Comparison of ENCODE assay signal across 8 mouse cellular contexts in the genomic region with DNA sequence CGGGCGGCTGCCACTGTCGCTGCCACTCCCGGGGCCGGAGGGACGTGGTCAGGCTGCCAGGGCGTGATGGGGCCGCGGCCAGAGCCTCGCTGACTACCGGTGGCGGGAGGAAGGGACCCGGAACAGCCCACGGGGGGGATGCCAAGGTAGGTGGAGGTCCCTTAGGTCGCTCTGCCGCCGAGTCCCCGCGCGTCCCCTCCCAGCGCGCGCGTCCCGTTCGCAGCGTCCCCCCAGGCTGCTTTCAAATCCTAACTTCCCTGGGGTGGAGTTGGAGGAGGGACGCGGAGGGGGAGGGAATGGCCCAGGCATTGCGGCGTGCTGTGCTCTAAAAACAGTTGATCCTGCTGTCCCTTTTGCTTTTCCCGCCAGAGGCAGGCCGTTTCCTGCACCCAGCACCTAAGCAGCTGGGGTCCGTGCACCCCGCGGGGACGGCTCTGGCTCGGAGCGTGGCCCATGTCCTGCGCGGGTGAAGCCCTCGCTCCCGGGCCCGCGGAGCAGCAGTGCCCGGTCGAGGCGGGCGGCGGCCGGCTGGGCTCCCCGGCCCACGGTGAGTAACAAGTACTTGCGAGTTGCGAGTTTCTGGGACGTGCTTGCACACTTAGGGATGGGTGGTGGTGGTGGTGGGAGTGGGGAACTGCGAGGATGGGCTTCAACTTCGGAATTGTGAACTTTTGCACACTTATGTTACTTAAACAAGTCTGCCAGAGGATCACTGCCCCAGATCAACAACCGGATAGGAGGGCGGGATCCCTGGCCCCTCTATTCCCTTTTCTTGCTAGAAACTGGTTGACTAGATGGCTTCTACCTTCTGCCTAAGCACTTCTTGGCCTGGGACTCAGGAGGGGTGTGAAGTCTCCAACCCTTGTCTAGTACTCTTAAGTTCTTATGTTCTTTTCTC. TPM values are rescaled to one million over a fixed set of nuclear protein-coding genes. Genes with fewer than 3 reads are reported as not detected.
A peak's percentile ranks its signal among the peaks of the same experiment; 100 is the strongest.
DNase-seq lines count a peak whose midpoint lies in the region; ATAC-seq lines count a peak whose summit lies in the region.

No protein-coding gene starts in this region.

- no peaks in the 10 kb centered on the region for H3K27me3 ChIP-seq in intestine, embryonic 15.5 days (replicated peaks)
- H3K27me3 ChIP-seq in liver, embryonic 15.5 days, result peaks cover 12% of the 10 kb centered on the region
- H3K27me3 ChIP-seq in neural tube, embryonic 11.5 days (ENCODE audit: control insufficient read depth, insufficient read depth, low read length), result peaks cover 3% of the 10 kb centered on the region; the same call in 1 of the 2 replicates

- H3K4me3 ChIP-seq in intestine, embryonic 15.5 days (replicated peaks), result peak overlapping the region; percentile 76
- H3K4me3 ChIP-seq in liver, embryonic 15.5 days (replicated peaks), result peak overlapping the region; percentile 61
- peak overlapping the region; percentile 66 for H3K4me3 ChIP-seq in neural tube, embryonic 11.5 days (ENCODE audit: low read depth, low read length)

- WGBS in intestine, embryonic 15.5 days, result under 1% methylated on average over 60 of the region's 60 CpGs
- WGBS in liver, embryonic 15.5 days (ENCODE audit: insufficient replicate concordance), result under 1% methylated on average over 60 of the region's 60 CpGs
- WGBS in neural tube, embryonic 11.5 days, result under 1% methylated on average over 54 of the region's 60 CpGs

- ATAC-seq in frontal cortex, adult (ENCODE audit: low TSS enrichment), result peak; percentile 71
- peak; percentile 76 for ATAC-seq in granulocyte monocyte progenitor cell, adult 5-6 weeks (replicated peaks; ENCODE audit: poor library complexity, severe bottlenecking)
- ATAC-seq in intestine, embryonic 15.5 days, result peak; percentile 84
- ATAC-seq in liver, embryonic 15.5 days (ENCODE audit: insufficient read depth), result peak; percentile 66
- ATAC-seq in neural tube, embryonic 11.5 days (ENCODE audit: insufficient read depth, low FRiP score, low TSS enrichment), result peak; percentile 74

- no peaks in the 10 kb centered on the region for H3K36me3 ChIP-seq in intestine, embryonic 15.5 days
- H3K36me3 ChIP-seq in liver, embryonic 15.5 days (replicated peaks), result no peaks in the 10 kb centered on the region
- no peaks in the 10 kb centered on the region for H3K36me3 ChIP-seq in neural tube, embryonic 11.5 days (ENCODE audit: control insufficient read depth, insufficient read depth, low read length)

- DNase-seq in frontal cortex, adult 2 months (ENCODE audit: extremely low spot score in 1 of 2, low spot score in 1 of 2), result no peak
- DNase-seq in cerebellum, postnatal 36 days, result peak; percentile 14 to 21
- DNase-seq in neural tube, embryonic 11.5 days (ENCODE audit: low spot score), result peak; percentile 61
- peak; percentile 13 for DNase-seq in testis, postnatal 14 days (ENCODE audit: low spot score)

- no peaks in the 10 kb centered on the region for H3K4me1 ChIP-seq in intestine, embryonic 15.5 days (replicated peaks)
- no peaks in the 10 kb centered on the region for H3K4me1 ChIP-seq in liver, embryonic 15.5 days (replicated peaks)
- H3K4me1 ChIP-seq in neural tube, embryonic 11.5 days (ENCODE audit: control insufficient read depth, insufficient read depth, low read length), result no peaks in the 10 kb centered on the region

- peak overlapping the region; percentile 84 for H3K27ac ChIP-seq in intestine, embryonic 15.5 days
- H3K27ac ChIP-seq in liver, embryonic 15.5 days (replicated peaks), result 0 out of 2 replicates have a peak overlapping the region, but pooled peaks have one; percentile 38
- H3K27ac ChIP-seq in neural tube, embryonic 11.5 days (ENCODE audit: low read depth, low read length), result no peak overlapping the region

- no peaks in the 10 kb centered on the region for H3K9me3 ChIP-seq in intestine, embryonic 15.5 days
- no peaks in the 10 kb centered on the region for H3K9me3 ChIP-seq in liver, embryonic 15.5 days (replicated peaks)
- no peaks in the 10 kb centered on the region for H3K9me3 ChIP-seq in neural tube, embryonic 11.5 days (ENCODE audit: control insufficient read depth, low read length)

- H3K4me2 ChIP-seq in intestine, embryonic 15.5 days (replicated peaks), result peak overlapping the region; percentile 84
- H3K4me2 ChIP-seq in liver, embryonic 15.5 days, result peak overlapping the region; percentile 58
- H3K4me2 ChIP-seq in neural tube, embryonic 11.5 days (ENCODE audit: low read depth), result peak overlapping the region; percentile 97

- peak overlapping the region; percentile 79 for H3K9ac ChIP-seq in intestine, embryonic 15.5 days
- H3K9ac ChIP-seq in liver, embryonic 15.5 days, result peak overlapping the region; percentile 46
- H3K9ac ChIP-seq in neural tube, embryonic 11.5 days (ENCODE audit: low read length), result peak overlapping the region; percentile 77

RNA-seq across cellular contexts. Expression of a gene that starts 0.6 kb away (rescaled TPM):
- polyA plus RNA-seq in frontal cortex, adult 2 months (2012; rRNA removed), result 3.4 and 3.6 TPM in 2 replicates
- 10.8 and 13.3 TPM in 2 replicates for total RNA-seq in granulocyte monocyte progenitor cell, adult 5-6 weeks (2014; fragmentation: Nextera tagmentation)
- 8.7 and 15.6 TPM in 2 replicates for total RNA-seq in granulocyte monocyte progenitor cell, adult 5-6 weeks (2017)
- 4.1 and 4.5 TPM in 2 replicates for polyA plus RNA-seq in intestine, embryonic 15.5 days (2015; fragmentation: Nextera tagmentation; extraction: Ambion mirVana)
- 0.84 and 1.1 TPM in 2 replicates for polyA plus RNA-seq in liver, embryonic 15.5 days (2015; fragmentation: Nextera tagmentation; extraction: Ambion mirVana)
- polyA plus RNA-seq in neural tube, embryonic 11.5 days (2014; fragmentation: Nextera tagmentation; extraction: Ambion mirVana), result 4.0 and 5.1 TPM in 2 replicates

Comparison
In these comparisons a context has a peak if more than half of its experiments do, and no peak if none do; other contexts are left out.
1. DNase-seq: peak in cerebellum, postnatal 36 days (2 of 2), neural tube, embryonic 11.5 days (single experiment) and testis, postnatal 14 days (single experiment); none in frontal cortex, adult 2 months (0 of 2).
2. Peak in every context shown above with its lines, with median percentiles within 50 percentile points of each other: ATAC-seq, H3K4me2 ChIP-seq, H3K4me3 ChIP-seq and H3K9ac ChIP-seq.